Mouse (Mus musculus) forelimb bud, embryonic 11.5 days (tissue): Measurements from ENCODE around the gene D630003M21Rik.

Experiments used
- DNase-seq: peaks from one replicate; pipeline ENCODE4 v3.0.0-alpha.2; 2012; ENCODE audit warnings: low read depth, low spot score

The D630003M21Rik gene

DNA sequence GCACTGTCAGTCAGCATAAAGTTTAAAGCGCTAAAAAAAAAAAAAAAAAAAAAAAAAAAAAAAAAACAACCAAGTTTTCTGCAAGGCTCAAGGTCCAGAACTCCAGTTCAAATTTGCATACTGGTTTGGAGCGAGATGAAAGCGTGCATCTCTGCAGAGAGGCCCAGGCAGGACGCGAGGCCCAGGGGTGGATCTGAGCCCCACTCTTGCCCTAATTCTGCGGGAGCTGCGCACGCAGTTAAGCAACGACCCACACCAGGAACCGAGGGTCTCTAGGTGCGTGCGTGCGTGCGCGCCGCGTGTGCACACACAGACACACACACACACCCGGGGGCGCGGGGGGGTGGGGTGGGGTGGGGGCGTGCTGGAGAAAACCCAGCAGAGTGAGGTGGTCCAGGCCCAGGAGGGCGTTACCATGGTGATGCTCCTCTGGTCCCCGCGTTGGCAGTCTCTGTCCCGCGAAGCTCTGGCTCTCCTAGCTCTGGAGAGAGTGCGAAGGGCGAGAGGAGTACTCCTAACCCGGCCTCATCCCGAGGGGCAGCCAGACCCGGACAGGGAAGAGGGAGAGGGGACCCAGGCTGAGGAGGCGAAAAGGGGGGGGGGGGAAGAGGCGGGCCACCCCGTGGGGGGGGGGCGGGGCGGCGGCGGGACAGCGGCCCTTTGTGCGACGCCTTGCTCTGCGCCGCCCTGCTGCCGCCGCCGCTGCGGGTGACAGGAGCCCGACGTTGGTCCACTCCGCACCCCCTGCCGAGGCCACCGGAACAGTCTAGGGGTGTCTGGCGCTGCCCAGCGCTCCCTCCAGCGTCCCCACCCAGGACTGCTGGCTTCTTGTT, at the start of gene D630003M21Rik:
D630003M21Rik (minus strand) TSS at position 553 of the 833 bp plus-strand sequence.
- DNase-seq: peak; percentile 38

DNA sequence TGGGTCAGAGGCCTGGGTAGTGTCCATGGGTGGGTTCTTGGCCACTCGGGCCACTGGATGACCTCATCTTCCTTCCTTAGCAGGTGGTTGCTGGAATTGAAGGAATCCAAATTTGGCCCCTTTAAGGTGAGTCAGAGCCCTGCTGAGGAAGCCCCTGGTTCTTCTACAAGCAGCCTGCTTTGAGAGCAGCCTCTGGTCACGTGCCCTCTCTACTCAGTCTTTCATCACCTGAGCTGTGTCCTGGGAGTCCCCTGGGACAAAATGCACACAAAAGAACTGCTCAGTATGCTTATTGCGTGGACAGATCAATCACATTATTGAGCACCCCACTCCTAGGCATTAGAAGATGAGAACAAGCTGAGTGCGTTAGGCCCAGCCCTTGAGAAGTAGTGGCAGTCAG, 47.9 kb upstream of the D630003M21Rik start:
- DNase-seq: no peak

DNA sequence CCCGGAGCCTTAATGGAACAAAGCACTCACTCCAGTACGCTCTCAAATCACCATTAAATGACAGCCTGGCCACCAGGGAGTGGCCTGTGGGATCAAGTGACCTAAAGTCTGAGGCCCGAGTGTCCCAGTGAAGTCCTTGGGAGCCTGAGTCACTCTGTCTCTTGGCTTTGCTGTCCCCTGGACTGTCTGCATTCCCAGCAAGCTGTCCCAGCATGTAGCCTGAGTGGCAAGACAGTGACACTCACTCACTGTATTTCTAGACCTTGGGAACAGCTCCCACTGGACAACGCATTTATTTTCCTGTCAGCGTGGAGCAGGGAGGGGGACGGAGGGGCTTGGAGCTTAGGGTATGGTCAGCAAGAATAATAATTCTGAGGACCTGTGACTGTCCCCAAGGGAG, 47.4 kb upstream of the D630003M21Rik start:
- no peak for DNase-seq

DNA sequence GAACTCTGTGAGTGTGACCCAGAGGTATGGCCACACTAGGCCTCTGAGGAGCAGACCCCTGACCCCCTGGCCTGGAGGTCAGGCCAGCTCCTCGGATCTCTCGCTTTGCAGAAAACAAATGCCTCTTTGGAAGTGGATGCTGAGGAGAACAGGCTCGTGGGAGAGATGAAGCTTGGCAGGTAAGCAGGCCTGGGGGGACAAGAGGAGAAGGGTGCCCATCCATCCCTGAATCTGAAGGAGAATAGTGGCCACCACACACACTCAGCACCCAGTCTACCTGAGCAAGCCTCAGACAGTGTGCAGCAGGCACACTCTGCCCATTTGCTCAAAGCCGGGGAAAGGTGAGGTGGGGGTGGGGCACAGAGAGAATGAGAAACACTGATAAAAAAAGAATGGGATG, 46.8 kb upstream of the D630003M21Rik start:
- DNase-seq: no peak

DNA sequence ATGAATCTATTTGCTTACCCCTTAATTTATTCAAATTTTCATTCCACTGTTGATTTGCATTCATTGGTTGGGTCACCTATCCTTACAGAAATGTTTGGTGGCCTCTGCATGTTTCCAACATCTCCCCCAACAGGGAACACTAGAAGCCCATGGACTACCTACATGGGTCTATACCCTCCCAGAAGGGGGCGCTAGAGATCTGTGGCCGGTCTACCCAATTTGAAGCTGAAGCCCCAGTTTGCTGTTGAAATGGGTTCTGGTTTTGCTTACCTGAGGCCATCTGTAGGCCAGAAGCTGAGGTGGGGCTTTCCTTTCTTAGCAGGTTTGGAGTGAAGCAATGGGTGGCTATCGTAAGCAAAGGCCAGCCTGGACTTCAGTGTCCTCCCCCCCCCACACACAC, 46.3 kb upstream of the D630003M21Rik start:
- DNase-seq: no peak

DNA sequence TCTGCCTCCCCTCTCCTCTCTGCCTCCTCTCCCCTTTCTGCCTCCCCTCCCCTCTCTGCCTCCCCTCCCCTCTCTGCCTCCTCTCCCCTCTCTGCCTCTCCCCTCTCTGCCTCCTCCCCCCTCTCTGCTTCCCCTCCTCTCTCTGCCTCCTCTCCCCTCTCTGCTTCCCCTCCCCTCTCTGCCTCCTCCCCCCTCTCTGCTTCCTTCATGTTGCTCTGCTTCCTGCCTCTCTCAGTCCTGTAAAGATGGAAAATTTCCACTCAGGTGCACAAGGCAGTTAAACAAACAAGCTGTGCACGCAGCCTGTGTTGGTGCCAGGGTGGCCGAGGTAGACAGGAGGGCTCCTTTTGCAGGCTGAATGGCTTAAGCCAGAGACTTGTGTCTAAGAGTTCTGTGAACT, 44.6 kb upstream of the D630003M21Rik start:
- DNase-seq: no peak

DNA sequence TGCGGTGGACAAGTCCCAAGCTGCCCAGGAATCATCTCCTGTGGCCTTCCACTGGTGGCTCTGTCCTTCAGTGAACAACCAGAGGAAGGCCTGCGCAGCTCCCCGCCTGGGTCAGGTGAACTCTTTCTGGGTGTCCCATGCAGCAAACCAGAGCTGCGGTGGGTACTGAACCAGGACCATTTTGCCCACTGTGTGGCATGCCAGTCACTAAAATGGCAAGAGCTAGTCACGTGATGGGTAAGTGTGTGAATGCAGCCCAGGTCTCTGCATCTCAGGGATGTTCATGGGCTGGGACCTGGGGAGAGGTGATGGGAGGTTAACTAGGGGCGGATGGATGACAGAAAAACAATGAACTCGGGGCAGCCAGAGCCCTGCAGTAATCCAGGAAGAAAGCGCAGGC, 41.0 kb upstream of the D630003M21Rik start:
- no peak for DNase-seq

DNA sequence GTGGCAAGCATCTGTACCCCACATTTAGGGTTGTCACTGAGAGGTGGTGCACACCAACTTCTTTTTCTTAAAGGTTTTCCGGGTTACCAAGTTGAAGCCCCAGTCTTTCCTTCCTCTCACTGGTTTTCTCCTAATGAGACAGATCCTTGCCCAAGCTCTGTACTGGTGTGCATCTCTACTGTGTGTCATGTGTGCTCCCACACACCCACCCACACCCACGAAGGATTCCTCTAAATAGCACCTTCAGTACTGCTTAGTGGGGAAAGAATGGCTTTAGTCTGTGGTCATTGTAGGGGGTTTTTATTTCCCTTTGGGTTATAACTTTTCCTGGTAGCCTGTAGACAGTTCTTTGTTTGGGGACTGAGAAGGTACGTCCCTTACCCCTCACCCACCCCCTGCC, 35.9 kb upstream of the D630003M21Rik start:
- no peak for DNase-seq

DNA sequence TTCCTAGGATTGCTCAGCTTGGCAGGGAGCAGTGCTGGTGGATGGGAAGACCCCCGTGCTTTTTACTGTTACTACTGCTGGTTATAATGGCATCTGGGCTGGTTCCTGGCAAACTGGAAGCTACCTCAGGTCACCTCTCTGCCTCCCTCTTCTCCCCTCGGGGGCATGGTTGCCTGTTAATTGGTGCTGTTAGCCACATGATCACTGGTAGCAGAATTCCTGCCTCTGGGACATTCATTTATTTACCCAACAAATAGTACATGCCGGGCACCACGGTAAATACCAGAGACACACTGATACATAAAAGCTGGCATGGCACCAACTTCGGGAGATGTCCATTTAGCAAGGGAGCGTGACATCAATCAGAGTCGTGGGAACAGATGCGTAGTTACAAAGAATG, 30.5 kb upstream of the D630003M21Rik start:
- no peak for DNase-seq

DNA sequence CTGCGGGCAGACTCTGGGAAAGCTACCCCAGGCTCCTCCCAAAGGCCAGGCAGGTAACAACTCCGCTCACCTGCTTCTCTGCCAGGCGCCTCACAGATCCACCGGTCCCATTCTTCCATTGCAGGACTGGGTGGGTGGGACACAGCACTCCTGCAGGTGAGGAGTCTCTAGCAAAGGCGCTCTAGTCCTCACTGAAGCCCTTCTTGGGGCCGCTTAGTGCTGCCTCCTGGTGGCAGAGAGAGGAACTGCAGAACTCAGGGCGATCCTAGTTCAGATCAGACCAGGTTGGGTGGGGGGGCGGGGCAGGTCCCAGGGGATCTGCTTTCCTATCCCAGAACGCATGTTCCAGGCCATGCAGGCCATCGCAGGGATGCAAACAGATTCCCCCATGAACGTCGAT, 29.8 kb upstream of the D630003M21Rik start:
- DNase-seq: peak; percentile 79

DNA sequence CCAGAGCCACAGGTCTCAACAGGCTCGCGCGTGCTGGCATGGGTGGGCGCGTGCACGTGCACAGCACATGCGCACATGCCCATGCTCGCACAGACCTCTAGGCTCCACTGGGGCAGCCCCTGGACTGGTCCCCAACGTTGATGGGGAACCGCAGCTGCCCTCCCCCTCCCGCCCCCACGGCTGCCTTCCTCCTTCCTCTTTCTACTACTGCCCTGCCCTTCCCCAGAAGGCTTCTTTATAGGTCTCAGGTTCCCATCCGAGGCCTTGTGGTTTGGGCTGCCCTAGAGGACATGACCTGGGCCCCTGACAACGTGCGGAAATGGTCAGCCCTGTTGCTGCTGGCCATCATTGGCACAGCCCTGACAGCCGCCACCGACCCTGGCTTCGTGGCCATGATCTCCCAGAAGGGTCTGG, 29.0 kb upstream of the D630003M21Rik start, which contains the start of gene Bpi:
Bpi (plus strand) TSS at position 90 of the 414 bp plus-strand sequence.
- DNase-seq: peak; percentile 18

DNA sequence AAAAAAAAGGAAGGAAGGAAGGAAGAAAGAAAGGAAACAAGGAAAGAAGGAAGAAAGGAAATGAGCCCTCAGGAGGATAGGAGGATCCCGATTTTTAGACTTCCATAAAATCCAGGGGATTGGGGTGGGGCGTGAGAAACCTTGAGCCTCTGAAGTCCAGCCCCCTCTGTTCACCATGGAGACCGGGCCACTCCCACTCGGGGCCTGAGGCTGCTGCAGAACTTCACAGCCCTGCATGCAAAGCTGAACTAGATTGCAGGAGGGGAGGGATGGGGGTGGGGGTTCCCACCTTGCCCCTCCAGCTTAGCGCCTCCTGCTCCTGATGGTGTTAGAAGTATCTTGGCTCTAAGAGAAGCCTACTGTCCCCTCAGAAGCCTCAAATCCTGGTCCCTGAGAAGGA, 27.9 kb upstream of the D630003M21Rik start:
- peak; percentile 11 for DNase-seq

DNA sequence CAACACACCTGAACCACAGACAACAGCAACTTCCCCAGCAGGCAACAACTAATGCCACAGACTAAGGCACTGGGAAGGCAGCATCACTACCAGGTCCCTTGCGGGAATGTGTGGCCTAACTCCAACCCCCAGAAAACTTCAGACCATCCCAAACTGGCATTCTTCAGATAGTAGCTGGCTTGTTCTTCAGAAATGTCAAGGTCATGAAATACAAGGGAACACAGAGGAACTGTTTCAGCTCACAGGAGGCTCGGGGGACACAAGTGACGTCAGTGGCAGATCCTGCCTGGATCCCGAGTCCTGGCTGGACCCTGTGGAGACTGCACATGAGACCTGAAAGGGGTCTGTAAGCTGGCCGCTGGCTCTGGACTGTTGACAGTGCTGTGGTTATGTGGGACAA, 24.8 kb upstream of the D630003M21Rik start:
- DNase-seq: no peak

DNA sequence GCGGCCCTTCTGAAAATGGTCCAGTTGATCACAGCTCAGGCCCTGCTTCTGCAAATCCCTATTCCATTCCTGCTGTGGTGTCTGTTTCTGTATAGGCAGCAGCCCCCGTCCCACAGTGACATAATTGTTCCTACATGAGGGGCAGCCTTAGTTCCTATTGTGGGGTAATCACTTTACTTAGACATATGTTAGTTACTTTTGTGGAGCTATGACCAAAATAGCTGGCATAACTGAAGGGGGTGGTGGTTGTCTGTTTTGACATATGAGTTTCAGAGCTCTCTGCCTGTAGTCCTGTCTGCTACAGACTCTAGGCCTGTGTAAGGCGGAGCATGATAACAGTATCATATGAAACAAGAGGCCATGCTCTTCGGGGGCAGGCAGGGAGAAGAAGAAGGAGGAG, 21.5 kb upstream of the D630003M21Rik start:
- DNase-seq: no peak

DNA sequence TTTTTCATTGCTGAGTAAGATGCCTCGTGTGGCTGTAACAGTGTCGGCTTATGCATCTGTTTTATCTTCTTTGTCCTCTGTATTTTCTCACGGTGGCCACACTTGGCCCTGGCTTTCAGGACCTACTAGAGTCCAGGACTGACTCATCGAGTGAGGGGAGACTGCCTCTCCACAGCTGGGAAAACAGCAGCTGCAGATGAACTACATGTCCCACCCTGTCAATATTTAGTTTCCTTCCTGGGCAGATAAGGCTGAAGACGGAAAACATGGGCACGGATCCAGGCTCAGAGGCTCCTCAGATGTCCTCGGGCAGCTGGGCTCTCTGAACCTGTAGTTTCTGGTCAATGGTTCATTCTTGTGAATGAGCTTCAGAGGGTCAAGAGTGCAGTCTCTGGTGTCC, 19.3 kb upstream of the D630003M21Rik start:
- DNase-seq: no peak

DNA sequence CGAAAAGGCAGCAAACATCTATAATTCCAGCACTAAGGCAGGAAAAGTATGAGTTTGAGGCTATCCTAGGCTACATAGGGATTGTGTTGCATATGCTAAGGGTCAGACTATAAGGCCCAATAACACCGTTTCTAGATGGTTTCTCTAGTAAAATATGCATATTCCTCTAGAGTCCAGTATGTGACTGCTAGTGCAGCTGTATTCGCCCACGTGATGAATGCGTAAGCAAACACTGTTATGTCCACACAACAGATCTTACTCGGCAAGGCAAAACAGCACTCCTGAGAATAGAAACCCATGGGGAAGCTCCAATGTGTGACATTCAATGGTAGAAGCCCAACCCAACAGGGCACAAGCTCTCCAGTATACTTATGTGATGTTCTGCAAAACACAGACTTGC, 18.8 kb upstream of the D630003M21Rik start:
- no peak for DNase-seq

DNA sequence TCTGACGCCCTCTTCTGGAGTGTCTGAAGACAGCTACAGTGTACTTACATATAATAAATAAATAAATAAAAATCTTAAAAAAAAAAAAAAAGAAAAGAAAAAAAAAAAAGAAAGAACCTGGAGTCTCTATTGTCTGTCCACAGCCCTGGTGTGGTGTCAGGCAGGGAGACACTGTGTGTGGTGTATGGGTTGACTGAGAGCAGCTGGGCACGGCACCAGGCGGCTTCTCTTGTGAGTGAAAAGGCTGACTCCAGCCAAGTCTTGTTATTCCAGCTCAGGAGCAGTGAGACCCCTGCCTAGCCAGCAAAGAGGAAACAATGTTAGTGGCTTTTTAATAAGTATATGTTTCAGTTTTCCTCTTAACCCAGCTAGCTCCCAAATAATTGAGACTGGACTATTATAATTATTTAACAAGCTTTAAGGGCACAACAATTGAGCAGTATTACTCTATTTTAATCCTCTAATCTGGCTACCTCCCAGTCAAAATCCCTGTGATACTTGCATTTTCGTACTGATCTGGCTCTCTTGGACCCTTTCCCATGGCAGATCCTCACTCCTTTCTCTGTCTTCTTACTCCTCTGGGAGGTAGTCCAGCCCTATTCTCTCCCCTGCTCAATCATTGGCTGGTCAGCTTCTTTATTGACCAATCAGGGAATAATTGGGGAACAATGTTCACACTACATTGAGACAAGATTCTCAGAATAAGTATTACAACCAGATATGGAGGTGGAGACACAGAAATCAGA, 16.2 kb upstream of the D630003M21Rik start:
- DNase-seq: no peak

DNA sequence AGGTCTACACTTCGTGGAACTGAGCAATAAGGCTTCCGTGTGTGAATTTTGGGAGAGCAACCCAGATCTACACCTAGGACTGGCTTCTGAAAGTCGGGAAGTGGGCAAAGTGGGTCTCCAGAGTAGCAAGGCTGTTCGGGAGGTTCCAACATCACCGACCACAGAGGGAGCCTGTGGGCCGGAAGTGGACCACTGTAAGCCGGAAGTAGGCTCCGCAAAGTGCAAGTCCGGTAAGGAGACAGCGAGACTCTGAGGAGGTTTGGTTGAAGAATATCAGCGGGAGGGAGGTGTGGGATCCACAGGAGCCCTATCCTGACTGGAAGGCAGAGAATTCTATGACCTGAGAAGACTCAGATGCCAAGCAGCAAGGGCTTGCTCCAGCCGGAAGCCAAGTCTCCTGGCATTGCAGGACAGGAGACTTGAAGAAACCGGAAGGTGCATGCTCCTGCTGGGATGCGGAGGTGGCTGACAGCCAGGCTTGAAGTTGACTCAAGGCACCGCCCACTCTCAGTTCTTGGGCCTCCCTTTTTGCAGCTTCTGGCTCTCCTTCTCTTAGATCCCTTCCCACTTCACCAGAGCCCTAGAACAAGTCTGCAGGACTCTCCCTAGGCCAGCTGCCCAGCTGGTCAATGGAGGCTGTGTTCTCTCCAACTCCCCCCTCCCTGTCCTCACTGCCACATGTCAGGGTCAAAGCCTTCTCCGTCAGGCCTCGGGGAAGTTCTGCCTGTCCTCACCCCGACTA, 14.3 kb upstream of the D630003M21Rik start:
- no peak for DNase-seq

DNA sequence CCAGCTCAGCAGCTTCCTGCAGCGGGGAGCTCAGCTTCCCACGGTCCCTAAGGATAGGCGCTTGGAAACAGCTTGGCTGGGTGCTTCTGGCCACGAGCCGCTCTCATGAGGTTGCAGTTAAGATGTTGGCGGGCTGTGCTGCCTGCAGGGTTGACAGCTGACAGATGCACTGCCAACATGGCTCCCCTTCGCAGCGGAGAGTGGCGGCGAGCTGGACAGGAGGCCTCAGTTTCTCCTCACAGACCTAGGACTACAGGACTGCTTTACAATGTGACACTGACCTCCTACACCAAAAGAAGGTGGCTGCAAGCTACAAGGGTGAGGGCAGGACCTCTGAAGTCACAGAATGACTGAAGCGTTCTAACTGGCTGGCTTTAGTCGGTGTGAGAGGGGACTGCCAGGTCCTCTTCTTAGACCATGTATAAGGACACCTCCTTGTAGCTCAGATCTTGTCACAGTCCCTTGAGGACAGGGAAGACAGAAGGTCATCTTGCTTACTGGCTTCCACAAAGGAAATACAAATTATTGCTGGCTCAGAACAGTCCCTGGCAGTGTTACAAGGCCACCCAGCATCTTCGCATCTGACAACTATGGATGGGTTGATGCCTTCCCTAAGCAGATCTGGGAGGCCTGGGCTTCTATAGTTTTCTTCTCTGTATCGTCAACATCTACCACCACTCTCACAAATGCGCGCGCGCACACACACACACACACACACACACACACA, 13.3 kb upstream of the D630003M21Rik start:
- DNase-seq: no peak

DNA sequence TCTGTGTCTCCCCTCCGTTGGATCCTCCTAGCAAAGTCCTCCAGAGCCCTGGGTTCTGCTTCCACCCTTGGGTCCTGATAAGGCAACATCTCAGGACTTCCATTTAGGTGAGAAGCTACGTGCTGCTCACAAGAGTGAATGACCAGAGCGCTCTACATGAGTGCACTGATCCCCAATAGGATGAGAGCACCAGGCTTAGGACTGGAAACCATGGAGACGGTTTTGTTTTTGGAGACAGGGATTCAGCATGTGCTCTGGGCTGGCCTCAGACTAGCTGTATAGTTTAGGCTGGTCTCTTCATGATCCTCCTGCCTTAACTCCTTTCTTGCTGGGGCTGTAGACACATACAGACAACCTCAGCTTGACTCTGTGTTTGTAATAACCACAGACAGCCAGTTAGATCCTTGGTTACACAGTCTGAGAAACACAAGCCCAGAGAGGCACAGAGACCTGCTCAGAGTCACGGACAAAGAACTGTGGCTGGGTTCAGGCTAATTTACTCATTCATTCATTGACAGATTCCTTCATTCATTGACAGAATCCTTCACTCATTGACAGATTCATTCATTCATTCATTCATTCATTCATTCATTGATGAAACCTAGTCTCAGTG, 12.2 kb upstream of the D630003M21Rik start:
- DNase-seq: no peak

DNA sequence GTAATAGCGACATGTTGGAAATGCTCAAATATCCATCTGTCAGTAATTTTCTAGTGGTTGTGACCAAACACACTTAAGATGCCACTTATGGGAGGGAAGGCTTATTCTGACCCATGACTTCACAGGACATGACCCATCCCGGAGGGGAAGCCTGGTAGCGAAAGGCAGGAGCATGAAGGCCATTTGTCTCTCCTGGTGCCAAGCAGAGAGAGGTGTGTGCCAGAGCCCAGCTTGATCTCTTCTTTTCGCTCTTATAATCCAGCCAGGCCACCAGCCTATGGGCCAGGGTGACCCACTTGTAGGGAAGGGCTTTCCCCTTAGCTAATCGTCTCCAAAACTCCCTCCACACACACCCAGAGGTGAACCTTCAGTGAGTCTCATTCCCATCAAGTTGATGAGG, 9.1 kb upstream of the D630003M21Rik start:
- DNase-seq: no peak
